Comparison of ENCODE assay signal across 23 mouse cellular contexts in genomic region chr8:94444480-94444879, GRCm38 (mm10). TPM values are rescaled to one million over a fixed set of nuclear protein-coding genes. Genes with fewer than 3 reads are reported as not detected.
"Had no signal": no experiment of that assay in that cellular context is flagged by ENCODE, and none has a peak within 500 bp of the region (broad histone marks: within the 10 kb centered on the region; RNA-seq: fewer than 3 reads in every experiment).

No protein-coding gene starts in this region.

- H3K27ac ChIP-seq: liver, embryonic 15.5 days; lung, embryonic 15.5 days; macrophage; midbrain, embryonic 10.5 days; midbrain, embryonic 12.5 days; neural tube, embryonic 13.5 days; neural tube, embryonic 15.5 days; stomach, embryonic 15.5 days; stomach, postnatal 0 days had no signal

- H3K36me3 ChIP-seq: liver, embryonic 15.5 days; lung, embryonic 15.5 days; midbrain, embryonic 10.5 days; midbrain, embryonic 12.5 days; neural tube, embryonic 13.5 days; neural tube, embryonic 15.5 days; stomach, embryonic 15.5 days had no signal

- H3K9me3 ChIP-seq: liver, embryonic 15.5 days; lung, embryonic 15.5 days; megakaryocyte, embryonic 14.5 days; midbrain, embryonic 10.5 days; midbrain, embryonic 12.5 days; neural tube, embryonic 13.5 days; neural tube, embryonic 15.5 days; stomach, embryonic 15.5 days had no signal

- H3K27me3 ChIP-seq: liver, embryonic 15.5 days; lung, embryonic 15.5 days; midbrain, embryonic 12.5 days; neural tube, embryonic 13.5 days; neural tube, embryonic 15.5 days; stomach, embryonic 15.5 days had no signal

- H3K4me2 ChIP-seq: liver, embryonic 15.5 days; lung, embryonic 15.5 days; midbrain, embryonic 12.5 days; neural tube, embryonic 13.5 days; neural tube, embryonic 15.5 days; stomach, embryonic 15.5 days had no signal

- DNase-seq: liver, postnatal 0 days; lung, adult 2 months; lung, postnatal 14 days; lung, postnatal 36 days; midbrain, embryonic 14.5 days; right cerebral cortex, postnatal 14 days; thymus, adult 18-20 months; thymus, postnatal 14 days; thymus, postnatal 36 days had no signal

- H3K4me1 ChIP-seq: liver, embryonic 15.5 days; lung, embryonic 15.5 days; midbrain, embryonic 10.5 days; midbrain, embryonic 12.5 days; neural tube, embryonic 13.5 days; neural tube, embryonic 15.5 days; stomach, embryonic 15.5 days had no signal

- ATAC-seq: liver, postnatal 0 days; lung, postnatal 0 days; midbrain, embryonic 16.5 days had no signal

- H3K4me3 ChIP-seq: liver, embryonic 15.5 days; lung, embryonic 15.5 days; megakaryocyte, embryonic 14.5 days; midbrain, embryonic 10.5 days; midbrain, embryonic 12.5 days; myocyte; neural tube, embryonic 13.5 days; neural tube, embryonic 15.5 days; stomach, embryonic 15.5 days had no signal

- H3K9ac ChIP-seq: liver, embryonic 15.5 days; liver, postnatal 0 days; lung, embryonic 15.5 days; midbrain, embryonic 12.5 days; neural tube, embryonic 13.5 days; neural tube, embryonic 15.5 days; stomach, embryonic 15.5 days had no signal

RNA-seq across cellular contexts. Expression of gene Nlrc5, which starts 10.3 kb away (rescaled TPM):
- polyA plus RNA-seq: neural tube, embryonic 11.5 days had no signal
